Mouse (Mus musculus) embryonic facial prominence, embryonic 14.5 days (tissue): Measurements from ENCODE around the gene Prl3d3. TPM values are rescaled to one million over a fixed set of nuclear protein-coding genes. Genes with fewer than 3 reads are reported as not detected.
"Not testable (repeated sequence)": the region's sequence is repeated elsewhere in the genome, so short reads cannot be mapped to it uniquely, and the experiment has no call there.

Experiments used
- ATAC-seq: fragments of 200-750 bp; cut with Nextera tagmentation; 2 replicates; pipeline ENCODE4 v1.8.0; 2017; ENCODE audit warnings: low read depth, moderate number of reproducible peaks, moderate TSS enrichment
- DNase-seq: peaks from one replicate; pipeline ENCODE4 v3.0.0-alpha.2; 2015; ENCODE audit warnings: low spot score
- H3K27ac ChIP-seq: fragments of 300-500 bp; sonication (generic); replicated peaks from 2 replicates; pipeline ENCODE4 v1.5.1; 2014; ENCODE audit warnings: low read depth, mild to moderate bottlenecking, low read length, moderate library complexity
- H3K27me3 ChIP-seq: fragments of 300-500 bp; sonication (generic); replicated peaks from 2 replicates; pipeline ENCODE4 v1.6.1; 2014; ENCODE audit warnings: low read length; ENCODE audit not compliant: control insufficient read depth, insufficient read depth
- H3K36me3 ChIP-seq: fragments of 300-500 bp; sonication (generic); 2 replicates; pipeline ENCODE4 v1.6.1; 2014; ENCODE audit warnings: low read length, mixed read lengths; ENCODE audit not compliant: control insufficient read depth, insufficient read depth
- H3K4me1 ChIP-seq: fragments of 300-500 bp; sonication (generic); 2 replicates; pipeline ENCODE4 v1.6.1; 2014; ENCODE audit warnings: antibody characterized with exemption, low read length; ENCODE audit not compliant: control insufficient read depth, insufficient read depth
- H3K4me2 ChIP-seq: fragments of 300-500 bp; sonication (generic); 2 replicates; pipeline ENCODE4 v1.6.1; 2014; ENCODE audit warnings: low read depth, mild to moderate bottlenecking, low read length, moderate library complexity, mixed read lengths
- H3K4me3 ChIP-seq: fragments of 300-500 bp; sonication (generic); 2 replicates; pipeline ENCODE4 v1.5.1; 2014; ENCODE audit warnings: low read depth, mild to moderate bottlenecking, low read length
- H3K9ac ChIP-seq: fragments of 300-500 bp; sonication (generic); 2 replicates; pipeline ENCODE4 v1.6.1; 2014; ENCODE audit warnings: low read depth, mild to moderate bottlenecking, low read length, moderate library complexity, mixed read lengths
- H3K9me3 ChIP-seq: fragments of 300-500 bp; sonication (generic); 2 replicates; pipeline ENCODE4 v1.6.1; 2016; ENCODE audit warnings: low read length; ENCODE audit not compliant: control insufficient read depth
- WGBS: fragments of 180-500 bp; shearing (Covaris S2); extraction: QIAGEN DNeasy Blood & Tissue Kit; methylation state at CpG from one replicate; pipeline ENCODE4 v1.1.7; 2014; 5-methylcytosine and 5-hydroxymethylcytosine counted together
- polyA plus RNA-seq: library from polyadenylated mRNA; unstranded; fragments of >200 nt; fragmentation: Nextera tagmentation; extraction: Ambion mirVana; gene quantifications from 2 replicates; pipeline ENCODE4 v1.2.1, GENCODE M21; 2014

Prl3d3 gene
- polyA plus RNA-seq, result not detected in 2 replicates

DNA sequence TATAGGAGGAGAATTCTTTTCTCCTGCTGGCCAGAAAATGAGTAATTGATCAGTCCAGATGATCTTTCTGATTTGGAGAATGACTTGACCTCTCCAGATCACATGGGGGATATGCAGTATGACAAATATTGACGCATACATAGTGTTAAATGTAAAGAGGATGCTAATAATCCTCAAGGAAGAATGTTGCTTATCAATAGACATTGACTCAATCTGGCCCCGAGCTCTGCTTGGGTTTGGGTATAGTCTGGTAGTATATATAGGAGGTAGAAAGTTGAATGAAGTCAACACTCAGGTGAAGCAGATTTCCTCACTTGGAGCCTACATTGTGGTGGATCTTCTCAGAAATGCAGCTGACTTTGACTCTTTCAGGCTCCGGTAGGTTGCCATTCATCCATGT lies at the start of gene Prl3d3:
TSS of gene Prl3d3 (plus strand) at position 301 of the 400 bp plus-strand sequence.
- not testable (repeated sequence) for H3K27ac ChIP-seq, H3K4me3 ChIP-seq, ATAC-seq, H3K27me3 ChIP-seq, H3K4me1 ChIP-seq, H3K9me3 ChIP-seq, H3K9ac ChIP-seq, H3K36me3 ChIP-seq, DNase-seq, H3K4me2 ChIP-seq
- WGBS, result 82% methylated on average over 2 of the region's 3 CpGs

DNA sequence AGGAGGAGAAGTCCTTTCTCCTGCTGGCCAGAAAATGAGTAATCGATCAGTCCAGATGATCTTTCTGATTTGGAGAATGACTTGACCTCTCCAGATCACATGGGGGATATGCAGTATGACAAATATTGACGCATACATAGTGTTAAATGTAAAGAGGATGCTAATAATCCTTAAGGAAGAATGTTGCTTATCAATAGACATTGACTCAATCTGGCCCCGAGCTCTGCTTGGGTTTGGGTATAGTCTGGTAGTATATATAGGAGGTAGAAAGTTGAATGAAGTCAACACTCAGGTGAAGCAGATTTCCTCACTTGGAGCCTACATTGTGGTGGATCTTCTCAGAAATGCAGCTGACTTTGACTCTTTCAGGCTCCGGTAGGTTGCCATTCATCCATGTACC lies 35.2 kb upstream of the Prl3d3 start, which contains the start of gene Prl3d2:
TSS of gene Prl3d2 (plus strand) at position 301 of the 400 bp plus-strand sequence.
- not testable (repeated sequence) for H3K4me3 ChIP-seq, H3K27ac ChIP-seq, DNase-seq, H3K9ac ChIP-seq, ATAC-seq, H3K9me3 ChIP-seq, H3K4me2 ChIP-seq, H3K27me3 ChIP-seq, H3K4me1 ChIP-seq, H3K36me3 ChIP-seq
- WGBS, result 92% methylated on average over 3 of the region's 4 CpGs

DNA sequence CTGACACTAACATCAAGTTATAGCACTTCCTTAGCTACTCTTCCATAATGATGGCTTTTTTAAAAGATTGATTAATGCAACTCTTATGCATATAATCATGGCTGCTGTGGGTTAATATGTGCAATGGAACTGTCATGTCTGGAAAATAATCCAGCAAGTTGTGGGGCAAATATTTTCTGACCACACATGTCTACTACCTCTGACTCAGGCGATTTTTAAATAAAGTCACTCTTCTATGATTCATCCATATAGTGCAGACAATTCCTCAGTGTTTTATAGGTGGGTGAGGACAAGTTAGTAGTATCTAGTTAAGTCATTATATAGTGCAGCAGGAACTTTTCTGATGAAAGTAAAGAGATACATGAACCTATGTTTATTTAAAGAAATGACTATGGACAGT lies 8.3 kb upstream of the Prl3d3 start:
- H3K4me3 ChIP-seq, result no peak overlapping the region
- H3K27me3 ChIP-seq, result no peaks in the 10 kb centered on the region
- H3K4me1 ChIP-seq, result no peaks in the 10 kb centered on the region
- no peaks in the 10 kb centered on the region for H3K9me3 ChIP-seq
- no peak overlapping the region for H3K4me2 ChIP-seq
- no peak overlapping the region for H3K27ac ChIP-seq
- WGBS, result 55% methylated on average over 1 of the region's 1 CpGs
- H3K36me3 ChIP-seq, result no peaks in the 10 kb centered on the region
- DNase-seq (no peak), ATAC-seq (no peak)
- H3K9ac ChIP-seq, result no peak overlapping the region

DNA sequence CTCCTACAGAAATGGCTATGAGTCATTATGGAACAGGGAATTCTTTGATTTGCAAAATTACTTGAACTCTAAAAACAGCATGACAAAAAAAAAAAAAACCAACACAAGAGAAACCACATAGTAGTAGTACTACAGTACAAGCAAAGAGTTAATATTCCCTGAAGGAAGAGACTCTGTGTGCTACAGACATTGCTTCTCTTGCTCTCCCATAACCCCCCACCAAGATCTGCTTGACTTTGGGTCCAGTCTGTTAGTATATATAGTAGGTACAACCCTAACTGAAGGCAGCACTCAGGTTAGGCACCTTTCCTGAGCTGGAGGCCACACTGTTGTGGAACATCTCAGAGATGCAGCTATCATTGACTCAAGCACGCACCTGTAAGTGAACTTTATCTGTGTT lies 39.8 kb downstream of the Prl3d3 start, which contains the start of gene Prl3c1:
TSS of gene Prl3c1 (plus strand) at position 301 of the 400 bp plus-strand sequence.
- no peaks in the 10 kb centered on the region for H3K27me3 ChIP-seq
- H3K27ac ChIP-seq, result no peak within 1 kb of the TSS
- H3K9me3 ChIP-seq, result no peaks in the 10 kb centered on the region
- H3K4me1 ChIP-seq, result no peaks in the 10 kb centered on the region
- DNase-seq (no peak), ATAC-seq (no peak)
- no peak within 1 kb of the TSS for H3K9ac ChIP-seq
- WGBS, result 83% methylated on average over 1 of the region's 1 CpGs
- H3K4me3 ChIP-seq, result no peak within 1 kb of the TSS
- no peak within 1 kb of the TSS for H3K4me2 ChIP-seq
- H3K36me3 ChIP-seq, result no peaks in the 10 kb centered on the region

Other genes starting within 250 kb of the Prl3d3 start
- gene Prl, start 99.2 kb upstream of the Prl3d3 start, polyA plus RNA-seq, result 0.39 TPM in 1 of 2 replicates, not detected in the other
- gene Prl3d1, start 62.6 kb upstream of the Prl3d3 start, polyA plus RNA-seq, result not detected in 2 replicates
- not detected in 2 replicates for gene Prl3d2, start 35.1 kb upstream of the Prl3d3 start, polyA plus RNA-seq
- not detected in 2 replicates for gene Prl3c1, start 39.9 kb downstream of the Prl3d3 start, polyA plus RNA-seq
- gene Prl3b1, start 85.1 kb downstream of the Prl3d3 start, polyA plus RNA-seq, result not detected in 2 replicates
- not detected in 2 replicates for gene Prl3a1, start 102.6 kb downstream of the Prl3d3 start, polyA plus RNA-seq
- gene Prl6a1, start 155.8 kb downstream of the Prl3d3 start, polyA plus RNA-seq, result not detected in 2 replicates
- gene Prl8a2, start 188.9 kb downstream of the Prl3d3 start, polyA plus RNA-seq, result not detected in 2 replicates
- not detected in 2 replicates for gene Prl2b1, start 234.1 kb downstream of the Prl3d3 start, polyA plus RNA-seq